Mouse (Mus musculus): ENCODE measurements around the gene Il2rb.

- TF ChIP-seq GATA1 (IDR thresholded peaks at IDR 0.05; ENCODE audit: borderline replicate concordance, low read length) = no peak
- TF ChIP-seq FLI1 (IDR thresholded peaks at IDR 0.05; ENCODE audit: low read length) = no peak
Measured at GRCm38 (mm10) chr15:78475604-78476031, 19.5 kb downstream of the Il2rb start.

All from megakaryocyte, embryonic 14.5 days (primary cell).